ENCODE assay signal across 8 mouse cellular contexts in genomic region chr13:21786189-21786898, GRCm38 (mm10). TPM values are rescaled to one million over a fixed set of nuclear protein-coding genes. Genes with fewer than 3 reads are reported as not detected.
A peak's percentile ranks its signal among the peaks of the same experiment; 100 is the strongest.
DNase-seq lines count a peak whose midpoint lies in the region; ATAC-seq and TF ChIP-seq lines count a peak whose summit lies in the region.

No protein-coding gene starts in this region.

- H3K9me3 ChIP-seq in E14TG2a.4 (ENCODE audit: low read length): no peaks in the 10 kb centered on the region
- no peaks in the 10 kb centered on the region for H3K9me3 ChIP-seq in erythroblast, embryonic 14.5 days (ENCODE audit: control insufficient read depth, low read length)
- H3K9me3 ChIP-seq in limb, embryonic 12.5 days: no peaks in the 10 kb centered on the region

- peak overlapping the region; percentile 69 for H3K4me3 ChIP-seq in E14TG2a.4 (replicated peaks; ENCODE audit: low read length)
- H3K4me3 ChIP-seq in erythroblast, embryonic 14.5 days (replicated peaks): peak overlapping the region; percentile 67
- peak overlapping the region; percentile 35 for H3K4me3 ChIP-seq in limb, embryonic 12.5 days (replicated peaks)
- peak overlapping the region; percentile 43 for H3K4me3 ChIP-seq in olfactory bulb, adult 2 months (ENCODE audit: insufficient read depth, low read depth, low read length)

- H3K27ac ChIP-seq in limb, embryonic 12.5 days: peak overlapping the region; percentile 93
- no peak overlapping the region; the same call in 1 of the 2 replicates for H3K27ac ChIP-seq in olfactory bulb, adult 2 months (ENCODE audit: insufficient read depth, low read depth, low read length)

- H3K4me2 ChIP-seq in limb, embryonic 12.5 days: peak overlapping the region; percentile 51

- H3K27me3 ChIP-seq in E14TG2a.4 (ENCODE audit: insufficient read depth, low read length): no peaks in the 10 kb centered on the region
- peaks cover 11% of the 10 kb centered on the region for H3K27me3 ChIP-seq in erythroblast, embryonic 14.5 days (ENCODE audit: control insufficient read depth)
- H3K27me3 ChIP-seq in limb, embryonic 12.5 days: no peaks in the 10 kb centered on the region

- peak; percentile 90 for DNase-seq in 416B (ENCODE audit: low read depth)
- DNase-seq in layer of hippocampus, postnatal 25 days (ENCODE audit: extremely low spot score in 1 of 2, low spot score in 1 of 2): no peak
- DNase-seq in spleen, postnatal 14 days (ENCODE audit: low spot score in 2 of 2): no peak
- DNase-seq in gastrocnemius, postnatal 10 days: no peak

- WGBS in limb, embryonic 12.5 days: 6% methylated on average over 8 of the region's 8 CpGs
- 7% methylated on average over 8 of the region's 8 CpGs for WGBS in olfactory bulb, adult 2 months

- H3K36me3 ChIP-seq in E14TG2a.4 (ENCODE audit: insufficient read depth, low read length): no peaks in the 10 kb centered on the region
- H3K36me3 ChIP-seq in erythroblast, embryonic 14.5 days (ENCODE audit: control insufficient read depth): no peaks in the 10 kb centered on the region
- H3K36me3 ChIP-seq in limb, embryonic 12.5 days: no peaks in the 10 kb centered on the region

- H3K4me1 ChIP-seq in E14TG2a.4 (replicated peaks; ENCODE audit: low read depth, low read length): peaks cover 70% of the 10 kb centered on the region
- H3K4me1 ChIP-seq in erythroblast, embryonic 14.5 days (ENCODE audit: control insufficient read depth): peaks cover 72% of the 10 kb centered on the region
- H3K4me1 ChIP-seq in limb, embryonic 12.5 days (replicated peaks): peaks cover 38% of the 10 kb centered on the region
- H3K4me1 ChIP-seq in olfactory bulb, adult 2 months (ENCODE audit: control insufficient read depth, insufficient read depth, low read length): peaks cover 5% of the 10 kb centered on the region; the same call in 1 of the 2 replicates

- ATAC-seq in limb, embryonic 12.5 days (ENCODE audit: insufficient number of reproducible peaks, insufficient read depth, low FRiP score, low TSS enrichment, low read depth): no peak

- no peak for TF ChIP-seq CTCF in E14TG2a.4 (conservative IDR thresholded peaks at IDR 0.05; ENCODE audit: low read length)
- no peak for TF ChIP-seq CTCF in olfactory bulb, adult 2 months (IDR thresholded peaks at IDR 0.05; ENCODE audit: insufficient read depth, low read depth, low read length)

- H3K9ac ChIP-seq in limb, embryonic 12.5 days (replicated peaks): peak overlapping the region; percentile 52

- TF ChIP-seq POLR2A in olfactory bulb, adult 2 months (IDR thresholded peaks at IDR 0.05; ENCODE audit: insufficient read depth, low read depth, low read length): no peak

RNA-seq across cellular contexts. Expression of gene Hist1h2an, which starts 0.7 kb away (rescaled TPM):
- 15.8 and 41.3 TPM in 2 replicates for polyA plus RNA-seq in erythroblast, embryonic 14.5 days (2012)
- polyA plus RNA-seq in limb, embryonic 12.5 days (2016; fragmentation: Nextera tagmentation; extraction: Ambion mirVana): 16.8 and 19.0 TPM in 2 replicates
- polyA plus RNA-seq in olfactory bulb, adult 2 months (2012; ENCODE audit: insufficient read depth, insufficient read length, low replicate concordance, missing spikeins): not detected in 2 replicates
- 1 to 10 TPM; 1.9 to 3.0 TPM for total RNA-seq in layer of hippocampus, postnatal 25 days (2021)
- 10 to 100 TPM; 37.8 to 38.8 TPM for total RNA-seq in gastrocnemius, postnatal 10 days (2021)

RNA-seq across cellular contexts. Expression of gene Hist1h2bp, which starts 0.9 kb away (rescaled TPM):
- 2.2 and 5.1 TPM in 2 replicates for polyA plus RNA-seq in erythroblast, embryonic 14.5 days (2012)
- 1.5 and 3.9 TPM in 2 replicates for polyA plus RNA-seq in limb, embryonic 12.5 days (2016; fragmentation: Nextera tagmentation; extraction: Ambion mirVana)
- not detected in 2 replicates for polyA plus RNA-seq in olfactory bulb, adult 2 months (2012; ENCODE audit: insufficient read depth, insufficient read length, low replicate concordance, missing spikeins)
- 10 to 100 TPM in 1 of 2 experiments, 1 to 10 TPM in 1; 5.0 to 13.2 TPM for total RNA-seq in layer of hippocampus, postnatal 25 days (2021)
- total RNA-seq in gastrocnemius, postnatal 10 days (2021): 10 to 100 TPM; 78.8 to 79.4 TPM

RNA-seq across cellular contexts. Expression of gene Hist1h3i, which starts 3.2 kb away (rescaled TPM):
- polyA plus RNA-seq in erythroblast, embryonic 14.5 days (2012): 16.8 and 41.5 TPM in 2 replicates
- polyA plus RNA-seq in limb, embryonic 12.5 days (2016; fragmentation: Nextera tagmentation; extraction: Ambion mirVana): 163 and 202 TPM in 2 replicates
- polyA plus RNA-seq in olfactory bulb, adult 2 months (2012; ENCODE audit: insufficient read depth, insufficient read length, low replicate concordance, missing spikeins): not detected in 2 replicates
- total RNA-seq in layer of hippocampus, postnatal 25 days (2021): 10 to 100 TPM; 58.3 to 73.7 TPM
- 100 to 1,000 TPM; 199 to 235 TPM for total RNA-seq in gastrocnemius, postnatal 10 days (2021)

RNA-seq across cellular contexts. Expression of gene Hist1h1b, which starts 5.9 kb away (rescaled TPM):
- 2.6 and 5.0 TPM in 2 replicates for polyA plus RNA-seq in erythroblast, embryonic 14.5 days (2012)
- 40.4 and 49.4 TPM in 2 replicates for polyA plus RNA-seq in limb, embryonic 12.5 days (2016; fragmentation: Nextera tagmentation; extraction: Ambion mirVana)
- polyA plus RNA-seq in olfactory bulb, adult 2 months (2012; ENCODE audit: insufficient read depth, insufficient read length, low replicate concordance, missing spikeins): not detected in 2 replicates
- total RNA-seq in layer of hippocampus, postnatal 25 days (2021): 1 to 10 TPM; 7.3 to 9.3 TPM
- 100 to 1,000 TPM; 122 to 129 TPM for total RNA-seq in gastrocnemius, postnatal 10 days (2021)

RNA-seq across cellular contexts. Expression of gene Hist1h2bq, which starts 23.7 kb away (rescaled TPM):
- 12.6 and 20.2 TPM in 2 replicates for polyA plus RNA-seq in erythroblast, embryonic 14.5 days (2012)
- 36.6 and 45.0 TPM in 2 replicates for polyA plus RNA-seq in limb, embryonic 12.5 days (2016; fragmentation: Nextera tagmentation; extraction: Ambion mirVana)
- polyA plus RNA-seq in olfactory bulb, adult 2 months (2012; ENCODE audit: insufficient read depth, insufficient read length, low replicate concordance, missing spikeins): not detected in 2 replicates
- 10 to 100 TPM; 42.6 to 56.9 TPM for total RNA-seq in layer of hippocampus, postnatal 25 days (2021)
- total RNA-seq in gastrocnemius, postnatal 10 days (2021): 100 to 1,000 TPM; 140 to 150 TPM

Comparison
In these comparisons a context has a peak if more than half of its experiments do, and no peak if none do; other contexts are left out.
1. RNA of gene Hist1h2an, which starts 0.7 kb away (polyA plus RNA-seq): 15.8 to 41.3 TPM in erythroblast, embryonic 14.5 days and 16.8 to 19.0 TPM in limb, embryonic 12.5 days; not detected in olfactory bulb, adult 2 months; every median in the first group is over 10 times any median in the second.
2. RNA of gene Hist1h3i, which starts 3.2 kb away (polyA plus RNA-seq): 163 to 202 TPM in limb, embryonic 12.5 days and 16.8 to 41.5 TPM in erythroblast, embryonic 14.5 days; not detected in olfactory bulb, adult 2 months; every median in the first group is over 10 times any median in the second.
3. Peak in every context shown above with its lines, with median percentiles within 50 percentile points of each other: H3K4me3 ChIP-seq.